Mouse (Mus musculus): ENCODE data around the gene Ralgps2. TPM values are rescaled to one million over a fixed set of nuclear protein-coding genes. Genes with fewer than 3 reads are reported as not detected.

Gene Ralgps2
- total and polyA plus RNA-seq, 3 experiments: 9.3 to 24.5 (median 24.2) TPM

DNA sequence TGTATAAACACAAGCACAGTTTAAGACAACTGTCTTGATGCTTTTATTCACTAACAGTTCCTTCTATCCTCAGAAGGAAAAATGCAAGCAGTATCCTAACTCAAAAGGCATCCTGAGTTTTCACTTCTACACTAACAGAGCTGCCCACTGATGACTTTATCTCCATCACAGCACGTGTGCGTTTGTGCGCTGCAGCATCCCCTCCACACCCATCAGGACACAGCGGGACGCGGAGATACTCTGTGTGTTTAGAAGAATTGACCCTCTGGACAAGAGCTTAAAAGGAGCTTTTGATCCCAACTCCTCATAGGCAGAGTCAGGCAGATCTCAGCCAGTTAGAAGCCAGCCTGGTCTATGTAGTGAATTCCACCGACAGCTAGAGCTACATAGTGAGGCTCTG is 2.0 kb downstream of the Ralgps2 start:
- H3K36me3 ChIP-seq (replicated peaks): no peaks in the 10 kb centered on the region
- no peak for ATAC-seq (ENCODE audit: extremely low read depth, insufficient number of reproducible peaks, low FRiP score, poor library complexity, severe bottlenecking)
- peaks cover 11% of the 10 kb centered on the region; the same call in 1 of the 2 replicates for H3K27me3 ChIP-seq (ENCODE audit: insufficient read depth, low read length)
- TF ChIP-seq TAL1 (conservative IDR thresholded peaks at IDR 0.05; ENCODE audit: low read depth, low read length) (no peak), CTCF (IDR thresholded peaks at IDR 0.05; ENCODE audit: low read depth, low read length) (no peak), POLR2AphosphoS5 (IDR thresholded peaks at IDR 0.05; ENCODE audit: insufficient replicate concordance, low read depth, low read length) (no peak), GATA2 (IDR thresholded peaks at IDR 0.05; ENCODE audit: borderline replicate concordance, low read depth, low read length) (no peak), GATA1 (IDR thresholded peaks at IDR 0.05; ENCODE audit: borderline replicate concordance, low read length) (no peak)
- no peak for DNase-seq (ENCODE audit: low spot score)
- no peak overlapping the region for H3K4me3 ChIP-seq (ENCODE audit: low read depth, low read length)
- H3K4me1 ChIP-seq (ENCODE audit: insufficient read depth, low read depth, low read length): peaks cover 24% of the 10 kb centered on the region
- peaks cover 13% of the 10 kb centered on the region for H3K9me3 ChIP-seq (replicated peaks)

DNA sequence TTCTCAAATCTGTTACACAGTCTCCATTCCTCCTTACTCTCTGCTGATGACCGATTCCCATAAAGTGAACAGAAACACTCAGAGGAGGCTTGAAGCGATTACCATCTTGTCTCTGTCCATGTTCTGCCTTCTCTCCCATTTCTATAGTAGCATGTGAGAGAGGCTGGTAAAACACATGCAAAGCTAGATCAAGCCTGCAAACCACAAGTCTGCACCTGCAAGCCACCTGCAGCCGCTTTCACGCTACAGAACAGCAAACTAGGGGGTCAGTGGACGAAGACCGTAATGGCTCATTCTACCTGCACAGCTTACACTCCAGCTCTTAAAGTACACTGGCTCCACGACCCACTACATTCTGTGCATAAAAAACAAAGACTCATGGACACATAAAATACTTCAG is 5.7 kb downstream of the Ralgps2 start:
- H3K27me3 ChIP-seq (ENCODE audit: insufficient read depth, low read length): peaks cover 9% of the 10 kb centered on the region; the same call in 1 of the 2 replicates
- H3K4me3 ChIP-seq (ENCODE audit: low read depth, low read length): no peak overlapping the region
- H3K9me3 ChIP-seq (replicated peaks): peaks cover 1% of the 10 kb centered on the region; the same call in 1 of the 2 replicates
- no peak for DNase-seq (ENCODE audit: low spot score)
- ATAC-seq (ENCODE audit: extremely low read depth, insufficient number of reproducible peaks, low FRiP score, poor library complexity, severe bottlenecking): no peak
- TF ChIP-seq TAL1 (conservative IDR thresholded peaks at IDR 0.05; ENCODE audit: low read depth, low read length) (no peak), GATA1 (IDR thresholded peaks at IDR 0.05; ENCODE audit: borderline replicate concordance, low read length) (no peak), CTCF (IDR thresholded peaks at IDR 0.05; ENCODE audit: low read depth, low read length) (no peak), GATA2 (IDR thresholded peaks at IDR 0.05; ENCODE audit: borderline replicate concordance, low read depth, low read length) (no peak), POLR2AphosphoS5 (IDR thresholded peaks at IDR 0.05; ENCODE audit: insufficient replicate concordance, low read depth, low read length) (no peak)
- H3K4me1 ChIP-seq (ENCODE audit: insufficient read depth, low read depth, low read length): peaks cover 28% of the 10 kb centered on the region
- H3K36me3 ChIP-seq (replicated peaks): no peaks in the 10 kb centered on the region

DNA sequence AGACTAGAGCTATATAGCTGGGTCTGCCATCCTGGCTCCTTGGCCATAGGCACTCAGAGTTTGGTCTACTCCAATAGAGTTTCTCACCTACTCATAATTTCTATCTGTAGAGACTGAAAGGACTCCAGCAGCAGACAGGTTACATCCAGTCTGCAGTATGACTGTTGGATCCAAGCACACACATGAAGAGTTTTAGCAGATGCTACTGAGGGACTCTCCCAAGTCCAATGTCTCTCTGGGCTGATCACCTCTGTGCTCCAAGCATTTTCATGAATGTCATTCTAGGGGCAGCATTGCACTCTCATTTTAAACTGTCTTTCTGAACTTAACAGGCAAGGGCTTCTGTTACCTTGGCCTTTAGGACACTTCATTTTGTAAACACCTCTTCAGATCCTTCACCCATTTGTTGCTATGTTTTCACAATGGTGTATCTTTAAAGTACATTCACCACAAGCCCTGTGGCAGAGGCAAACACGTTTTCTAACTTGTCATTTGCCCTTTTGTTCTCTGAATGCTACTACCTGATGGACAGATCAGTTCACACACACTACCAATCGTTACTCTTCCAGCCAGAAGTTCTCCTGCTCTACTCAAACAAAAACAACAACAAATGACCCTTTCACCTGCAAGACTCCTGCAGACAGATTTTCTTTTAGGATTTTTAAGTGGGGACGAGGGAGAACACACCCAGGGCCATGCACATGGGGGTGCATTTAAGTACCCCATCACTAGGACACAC is 7.2 kb downstream of the Ralgps2 start:
- Histone ChIP-seq H3K4me3 (ENCODE audit: low read depth, low read length) (no peak overlapping the region), H3K9me3 (replicated peaks) (no peaks in the 10 kb centered on the region), H3K36me3 (replicated peaks) (no peaks in the 10 kb centered on the region), H3K4me1 (ENCODE audit: insufficient read depth, low read depth, low read length) (peaks cover 20% of the 10 kb centered on the region), H3K27me3 (ENCODE audit: insufficient read depth, low read length) (peaks cover 4% of the 10 kb centered on the region; the same call in 1 of the 2 replicates)
- no peak for DNase-seq (ENCODE audit: low spot score)
- no peak for TF ChIP-seq GATA2 (IDR thresholded peaks at IDR 0.05; ENCODE audit: borderline replicate concordance, low read depth, low read length)
- TF ChIP-seq GATA1 (IDR thresholded peaks at IDR 0.05; ENCODE audit: borderline replicate concordance, low read length): no peak
- TF ChIP-seq POLR2AphosphoS5 (IDR thresholded peaks at IDR 0.05; ENCODE audit: insufficient replicate concordance, low read depth, low read length): no peak
- TF ChIP-seq TAL1 (conservative IDR thresholded peaks at IDR 0.05; ENCODE audit: low read depth, low read length): no peak
- no peak for TF ChIP-seq CTCF (IDR thresholded peaks at IDR 0.05; ENCODE audit: low read depth, low read length)
- ATAC-seq (ENCODE audit: extremely low read depth, insufficient number of reproducible peaks, low FRiP score, poor library complexity, severe bottlenecking): no peak

DNA sequence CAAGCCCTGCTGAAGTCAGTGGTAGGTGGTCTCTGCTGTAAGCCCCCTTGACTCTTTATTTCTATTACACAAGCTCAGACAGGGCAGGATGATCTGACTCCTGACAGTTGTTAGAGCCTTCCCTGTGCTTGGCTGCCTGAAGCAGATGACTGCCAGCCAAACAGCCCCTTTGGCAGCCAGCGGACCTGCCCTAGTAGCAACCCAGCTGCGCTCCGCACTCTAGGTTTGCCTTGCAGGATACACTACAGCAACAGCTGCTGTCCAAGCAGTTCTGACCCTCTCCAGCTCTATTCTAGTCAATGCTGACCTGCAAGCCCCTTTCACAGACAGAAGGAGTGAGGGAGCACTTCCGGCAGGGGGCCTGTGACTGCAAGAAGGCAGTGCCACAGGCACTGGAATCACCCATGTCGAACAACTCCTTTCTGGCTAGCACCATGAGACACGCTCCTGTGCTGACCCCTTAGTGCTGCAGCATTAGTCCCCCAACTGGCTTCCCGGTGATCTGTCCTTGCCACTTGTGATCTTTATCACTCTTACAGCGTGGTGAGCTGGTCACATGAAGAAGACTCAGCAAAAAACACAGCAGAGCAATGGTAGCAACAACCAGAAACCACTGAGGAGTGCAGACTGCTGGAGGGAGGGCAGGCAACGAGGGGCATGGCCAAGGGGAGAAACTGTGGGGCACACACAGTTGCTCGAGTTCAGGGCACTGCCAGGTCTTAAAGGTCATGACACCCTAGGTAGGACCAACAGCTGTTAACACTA is 8.1 kb downstream of the Ralgps2 start:
- Histone ChIP-seq H3K4me3 (ENCODE audit: low read depth, low read length) (no peak overlapping the region), H3K4me1 (ENCODE audit: insufficient read depth, low read depth, low read length) (peaks cover 20% of the 10 kb centered on the region), H3K9me3 (replicated peaks) (no peaks in the 10 kb centered on the region), H3K27me3 (ENCODE audit: insufficient read depth, low read length) (peaks cover 4% of the 10 kb centered on the region; the same call in 1 of the 2 replicates), H3K36me3 (replicated peaks) (no peaks in the 10 kb centered on the region)
- ATAC-seq (ENCODE audit: extremely low read depth, insufficient number of reproducible peaks, low FRiP score, poor library complexity, severe bottlenecking) (peak; percentile 78), DNase-seq (ENCODE audit: low spot score) (no peak)
- TF ChIP-seq GATA1 (IDR thresholded peaks at IDR 0.05; ENCODE audit: borderline replicate concordance, low read length) (no peak), POLR2AphosphoS5 (IDR thresholded peaks at IDR 0.05; ENCODE audit: insufficient replicate concordance, low read depth, low read length) (no peak), CTCF (IDR thresholded peaks at IDR 0.05; ENCODE audit: low read depth, low read length) (no peak), TAL1 (conservative IDR thresholded peaks at IDR 0.05; ENCODE audit: low read depth, low read length) (no peak), GATA2 (IDR thresholded peaks at IDR 0.05; ENCODE audit: borderline replicate concordance, low read depth, low read length) (no peak)

DNA sequence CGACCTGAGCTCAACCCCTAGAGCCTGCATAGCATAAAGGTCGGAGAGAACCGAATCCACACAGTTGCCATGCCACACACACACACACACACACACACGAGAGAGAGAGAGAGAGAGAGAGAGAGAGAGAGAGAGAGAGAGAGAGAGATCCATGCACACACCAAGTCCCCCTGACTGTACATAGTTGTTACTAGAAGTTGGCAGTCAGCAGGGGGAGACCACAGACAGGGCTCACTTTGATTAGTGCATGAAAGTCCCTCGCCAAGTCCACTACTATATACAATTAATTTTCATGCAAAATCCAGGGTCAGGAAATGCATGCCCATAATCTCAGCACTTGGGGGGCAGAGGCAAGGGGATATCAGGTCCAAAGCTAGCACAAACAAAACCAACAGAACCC is 9.2 kb downstream of the Ralgps2 start:
- Histone ChIP-seq H3K27me3 (ENCODE audit: insufficient read depth, low read length) (peaks cover 10% of the 10 kb centered on the region), H3K36me3 (replicated peaks) (peaks cover 2% of the 10 kb centered on the region), H3K4me3 (ENCODE audit: low read depth, low read length) (no peak overlapping the region), H3K9me3 (replicated peaks) (no peaks in the 10 kb centered on the region), H3K4me1 (ENCODE audit: insufficient read depth, low read depth, low read length) (peaks cover 23% of the 10 kb centered on the region)
- DNase-seq (ENCODE audit: low spot score) (no peak), ATAC-seq (ENCODE audit: extremely low read depth, insufficient number of reproducible peaks, low FRiP score, poor library complexity, severe bottlenecking) (no peak)
- TF ChIP-seq GATA1 (IDR thresholded peaks at IDR 0.05; ENCODE audit: borderline replicate concordance, low read length) (no peak), CTCF (IDR thresholded peaks at IDR 0.05; ENCODE audit: low read depth, low read length) (no peak)

DNA sequence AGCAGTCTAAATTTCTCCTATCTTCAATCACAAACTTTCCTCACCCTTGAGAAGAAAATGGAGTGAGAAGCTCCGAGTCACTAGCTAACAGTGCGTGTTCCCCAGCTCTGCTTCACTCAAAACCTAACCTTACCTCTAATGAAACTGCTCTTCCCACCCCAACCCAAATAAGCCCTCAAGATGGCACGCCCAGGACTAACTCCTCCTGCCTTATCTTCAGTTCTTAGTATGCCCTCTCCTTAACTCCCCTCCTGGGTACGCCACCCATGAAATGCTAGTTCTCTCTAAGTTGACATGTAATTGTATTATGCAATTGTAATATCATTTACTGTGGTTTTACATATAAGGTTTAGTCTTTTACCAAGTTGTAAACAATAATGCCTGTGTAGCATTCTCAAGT is 11.2 kb downstream of the Ralgps2 start:
- Histone ChIP-seq H3K27me3 (ENCODE audit: insufficient read depth, low read length) (peaks cover 12% of the 10 kb centered on the region), H3K4me1 (ENCODE audit: insufficient read depth, low read depth, low read length) (peaks cover 27% of the 10 kb centered on the region), H3K36me3 (replicated peaks) (peaks cover 4% of the 10 kb centered on the region), H3K9me3 (replicated peaks) (no peaks in the 10 kb centered on the region), H3K4me3 (ENCODE audit: low read depth, low read length) (no peak overlapping the region)
- ATAC-seq (ENCODE audit: extremely low read depth, insufficient number of reproducible peaks, low FRiP score, poor library complexity, severe bottlenecking): no peak
- TF ChIP-seq GATA2 (IDR thresholded peaks at IDR 0.05; ENCODE audit: borderline replicate concordance, low read depth, low read length) (no peak), CTCF (IDR thresholded peaks at IDR 0.05; ENCODE audit: low read depth, low read length) (no peak), TAL1 (conservative IDR thresholded peaks at IDR 0.05; ENCODE audit: low read depth, low read length) (no peak), GATA1 (IDR thresholded peaks at IDR 0.05; ENCODE audit: borderline replicate concordance, low read length) (no peak), POLR2AphosphoS5 (IDR thresholded peaks at IDR 0.05; ENCODE audit: insufficient replicate concordance, low read depth, low read length) (no peak)
- no peak for DNase-seq (ENCODE audit: low spot score)
